8 mouse cellular contexts compared by ENCODE assay signal in the genomic region with DNA sequence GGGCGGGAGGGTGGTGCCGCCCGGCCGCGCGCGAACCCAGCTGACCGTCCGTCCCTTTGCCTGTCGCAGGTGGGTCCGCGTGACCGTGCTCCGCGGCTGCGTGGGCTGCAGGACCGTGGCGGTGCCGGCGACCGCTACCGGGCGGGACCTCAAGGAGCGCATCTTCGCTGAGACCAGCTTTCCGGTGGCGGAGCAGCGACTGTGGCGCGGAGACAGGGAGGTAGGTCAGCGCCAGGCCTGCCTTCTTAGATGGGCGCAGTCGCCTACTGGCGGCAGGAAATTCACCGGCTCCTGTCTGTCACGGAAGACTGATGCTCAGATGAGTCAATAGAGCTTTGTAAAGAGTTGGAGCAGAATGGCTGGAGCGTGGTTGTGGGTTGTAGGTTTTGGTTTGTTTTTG. TPM values are rescaled to one million over a fixed set of nuclear protein-coding genes. Genes with fewer than 3 reads are reported as not detected.
DNase-seq lines count a peak whose midpoint lies in the region; ATAC-seq lines count a peak whose summit lies in the region.

No protein-coding gene starts in this region.

- peak overlapping the region; percentile 70 for H3K9ac ChIP-seq in kidney, embryonic 16.5 days (replicated peaks; ENCODE audit: low read length)

- no peaks in the 10 kb centered on the region for H3K27me3 ChIP-seq in kidney, embryonic 16.5 days (ENCODE audit: insufficient read depth, low read length)

- H3K36me3 ChIP-seq in kidney, embryonic 16.5 days (ENCODE audit: insufficient read depth, low read length): no peaks in the 10 kb centered on the region

- peak; percentile 88 for DNase-seq in 416B (ENCODE audit: low read depth)
- DNase-seq in c-Kit-positive CD71-negative TER-119-negative erythroid progenitor cells, embryonic 14.5 days (ENCODE audit: low read depth): peak; percentile 53
- peak; percentile 66 for DNase-seq in gastrocnemius, postnatal 10 days
- peak; percentile 72 for DNase-seq in lung, postnatal 10 days
- peak; percentile 80 for DNase-seq in retina, postnatal 1 day
- DNase-seq in testis, postnatal 14 days (ENCODE audit: low spot score): no peak

- WGBS in kidney, embryonic 16.5 days: under 1% methylated on average over 37 of the region's 37 CpGs

- H3K4me1 ChIP-seq in kidney, embryonic 16.5 days (ENCODE audit: insufficient read depth, low read length): no peaks in the 10 kb centered on the region

- peak overlapping the region; percentile 85 for H3K4me2 ChIP-seq in kidney, embryonic 16.5 days (replicated peaks; ENCODE audit: low read depth, low read length)

- H3K4me3 ChIP-seq in kidney, embryonic 16.5 days (ENCODE audit: low read length): peak overlapping the region; percentile 67

- peak overlapping the region; percentile 72 for H3K27ac ChIP-seq in kidney, embryonic 16.5 days (ENCODE audit: low read length)

- ATAC-seq in CD4-positive, CD25-positive, alpha-beta regulatory T cell, adult 4 months: peak; percentile 62
- ATAC-seq in kidney, embryonic 16.5 days (ENCODE audit: low FRiP score, low TSS enrichment): peak; percentile 58

- no peaks in the 10 kb centered on the region for H3K9me3 ChIP-seq in kidney, embryonic 16.5 days (ENCODE audit: low read length)

RNA-seq across cellular contexts. Expression of gene Sacs, which starts 35.0 kb away (rescaled TPM):
- 1 to 10 TPM; 5.3 to 6.2 TPM for polyA plus RNA-seq in CD4-positive, CD25-positive, alpha-beta regulatory T cell, adult 4 months (2017; shearing (Covaris generic))
- total RNA-seq in gastrocnemius, postnatal 10 days (2021): 10 to 100 TPM; 33.4 to 39.3 TPM
- polyA plus RNA-seq in kidney, embryonic 16.5 days (2015; fragmentation: Nextera tagmentation; extraction: Ambion mirVana): 1.5 and 1.7 TPM in 2 replicates
